29 mouse cellular contexts compared by ENCODE assay signal in genomic region chr13:6330320-6330950, GRCm38 (mm10).
DNase-seq lines count a peak whose midpoint lies in the region; ATAC-seq and TF ChIP-seq lines count a peak whose summit lies in the region.
"Had no signal": no experiment of that assay in that cellular context is flagged by ENCODE, and none has a peak within 500 bp of the region (broad histone marks: within the 10 kb centered on the region; RNA-seq: fewer than 3 reads in every experiment).

No protein-coding gene starts in this region.

- H3K4me2 ChIP-seq in liver, embryonic 11.5 days = no peak overlapping the region
- H3K4me2 ChIP-seq: heart, embryonic 13.5 days; limb, embryonic 13.5 days; liver, embryonic 13.5 days; neural tube, embryonic 13.5 days had no signal

- H3K4me3 ChIP-seq in liver, adult 2 months (ENCODE audit: insufficient read depth, low read depth, low read length) = no peak overlapping the region
- no peak overlapping the region for H3K4me3 ChIP-seq in liver, embryonic 11.5 days (ENCODE audit: low read depth, low read length)
- H3K4me3 ChIP-seq in testis, adult 2 months (ENCODE audit: control insufficient read depth, low read depth, low read length) = peak overlapping the region; percentile 44; the same call in 1 of the 2 replicates
- H3K4me3 ChIP-seq: heart, embryonic 13.5 days; limb, embryonic 13.5 days; liver, embryonic 13.5 days; megakaryocyte, embryonic 14.5 days; neural tube, embryonic 13.5 days had no signal

- WGBS in liver, adult 2 months = 65% methylated on average over 3 of the region's 3 CpGs
- 82% methylated on average over 3 of the region's 3 CpGs for WGBS in liver, embryonic 11.5 days

- H3K27me3 ChIP-seq in liver, adult 2 months (ENCODE audit: control insufficient read depth, insufficient read depth, low read length) = no peaks in the 10 kb centered on the region
- no peaks in the 10 kb centered on the region for H3K27me3 ChIP-seq in liver, embryonic 11.5 days (replicated peaks; ENCODE audit: control insufficient read depth, insufficient read depth, low read length)
- no peaks in the 10 kb centered on the region for H3K27me3 ChIP-seq in testis, adult 2 months (ENCODE audit: control insufficient read depth, insufficient read depth, low read length)
- H3K27me3 ChIP-seq: CH12.LX; heart, embryonic 13.5 days; limb, embryonic 13.5 days; liver, embryonic 13.5 days; megakaryocyte, embryonic 14.5 days; neural tube, embryonic 13.5 days had no signal

- H3K36me3 ChIP-seq in liver, adult 2 months (ENCODE audit: control insufficient read depth, insufficient read depth, low read length) = no peaks in the 10 kb centered on the region
- H3K36me3 ChIP-seq in liver, embryonic 11.5 days (ENCODE audit: control insufficient read depth, insufficient read depth, low read length) = no peaks in the 10 kb centered on the region
- H3K36me3 ChIP-seq in testis, adult 2 months (ENCODE audit: control insufficient read depth, insufficient read depth, low read length) = no peaks in the 10 kb centered on the region
- H3K36me3 ChIP-seq: heart, embryonic 13.5 days; limb, embryonic 13.5 days; liver, embryonic 13.5 days; neural tube, embryonic 13.5 days had no signal

- no peaks in the 10 kb centered on the region for H3K79me2 ChIP-seq in liver, adult 2 months (ENCODE audit: control insufficient read depth, insufficient read depth, low read length)

- DNase-seq in frontal cortex, postnatal 36 days (ENCODE audit: low spot score in 2 of 2) = no peak
- DNase-seq in liver, adult 2 months (ENCODE audit: extremely low read depth, low read depth, low spot score) = peak; percentile 92
- no peak for DNase-seq in liver, embryonic 11.5 days (ENCODE audit: low spot score)
- DNase-seq in testis, postnatal 10 days (ENCODE audit: low spot score) = no peak
- DNase-seq: adrenal gland, adult 2 months; adrenal gland, postnatal 36 days; B cell, adult 2 months; cerebellum, adult 2 months; cerebellum, postnatal 25 days; gastrocnemius, postnatal 10 days; heart, postnatal 10 days; kidney, adult 11 months; kidney, postnatal 14 days; liver, embryonic 13.5 days; lung, adult 18-20 months; lung, postnatal 4 days; right cerebral cortex, postnatal 14 days; thymus, postnatal 25 days had no signal

- no peaks in the 10 kb centered on the region for H3K9me3 ChIP-seq in liver, embryonic 11.5 days (ENCODE audit: control insufficient read depth, low read length)
- H3K9me3 ChIP-seq: heart, embryonic 13.5 days; limb, embryonic 13.5 days; liver, embryonic 13.5 days; megakaryocyte, embryonic 14.5 days; neural tube, embryonic 13.5 days had no signal

- no peak overlapping the region for H3K27ac ChIP-seq in liver, adult 2 months (replicated peaks; ENCODE audit: insufficient read depth, low read depth, low read length)
- H3K27ac ChIP-seq in liver, embryonic 11.5 days (ENCODE audit: low read depth, low read length) = no peak overlapping the region
- no peak overlapping the region for H3K27ac ChIP-seq in testis, adult 2 months (ENCODE audit: control insufficient read depth, insufficient read depth, low read depth, low read length)
- H3K27ac ChIP-seq: heart, embryonic 13.5 days; limb, embryonic 13.5 days; liver, embryonic 13.5 days; neural tube, embryonic 13.5 days had no signal

- no peak for TF ChIP-seq CTCF in liver, adult 2 months (IDR thresholded peaks at IDR 0.05; ENCODE audit: low read depth, low read length)
- TF ChIP-seq CTCF in testis, adult 2 months (IDR thresholded peaks at IDR 0.05; ENCODE audit: control insufficient read depth, insufficient read depth, insufficient replicate concordance, low read depth, low read length) = no peak

- no peak for TF ChIP-seq POLR2A in liver, adult 2 months (IDR thresholded peaks at IDR 0.05; ENCODE audit: extremely low read depth, insufficient read depth, low read length)
- TF ChIP-seq POLR2A in testis, adult 2 months (IDR thresholded peaks at IDR 0.05; ENCODE audit: control insufficient read depth, low read depth, low read length) = no peak

- H3K4me1 ChIP-seq in liver, adult 2 months (ENCODE audit: control insufficient read depth, insufficient read depth, low read length) = no peaks in the 10 kb centered on the region; the same call in 1 of the 2 replicates
- H3K4me1 ChIP-seq in liver, embryonic 11.5 days (replicated peaks; ENCODE audit: control insufficient read depth, insufficient read depth, low read length) = no peaks in the 10 kb centered on the region
- no peaks in the 10 kb centered on the region; the same call in 1 of the 2 replicates for H3K4me1 ChIP-seq in testis, adult 2 months (ENCODE audit: control insufficient read depth, insufficient read depth, low read length)
- H3K4me1 ChIP-seq: heart, embryonic 13.5 days; limb, embryonic 13.5 days; liver, embryonic 13.5 days; megakaryocyte, embryonic 14.5 days; neural tube, embryonic 13.5 days had no signal

- H3K9ac ChIP-seq in liver, adult 2 months (ENCODE audit: low read depth, low read length) = no peak overlapping the region
- no peak overlapping the region for H3K9ac ChIP-seq in liver, embryonic 11.5 days (ENCODE audit: low read depth, low read length)
- H3K9ac ChIP-seq: heart, embryonic 13.5 days; limb, embryonic 13.5 days; liver, embryonic 13.5 days; neural tube, embryonic 13.5 days had no signal

- ATAC-seq in frontal cortex, adult (ENCODE audit: low TSS enrichment) = peak; percentile 47; the same call in 1 of the 2 replicates
- no peak for ATAC-seq in liver, embryonic 11.5 days (replicated peaks; ENCODE audit: low FRiP score)
- no peak for ATAC-seq in CD4-positive, CD25-positive, alpha-beta regulatory T cell, adult 4 months
- ATAC-seq: activated CD4-positive, CD25-positive, alpha-beta regulatory T cell, adult 4 months; inflammation-experienced regulatory T-cells, adult 6 months; lung, postnatal 0 days had no signal
